Mouse (Mus musculus): Measurements from ENCODE around the gene Ccdc86. TPM values are rescaled to one million over a fixed set of nuclear protein-coding genes. Genes with fewer than 3 reads are reported as not detected.

Ccdc86 gene
- total and polyA plus RNA-seq, 2 experiments, result 1.2 to 4.3 TPM

DNA sequence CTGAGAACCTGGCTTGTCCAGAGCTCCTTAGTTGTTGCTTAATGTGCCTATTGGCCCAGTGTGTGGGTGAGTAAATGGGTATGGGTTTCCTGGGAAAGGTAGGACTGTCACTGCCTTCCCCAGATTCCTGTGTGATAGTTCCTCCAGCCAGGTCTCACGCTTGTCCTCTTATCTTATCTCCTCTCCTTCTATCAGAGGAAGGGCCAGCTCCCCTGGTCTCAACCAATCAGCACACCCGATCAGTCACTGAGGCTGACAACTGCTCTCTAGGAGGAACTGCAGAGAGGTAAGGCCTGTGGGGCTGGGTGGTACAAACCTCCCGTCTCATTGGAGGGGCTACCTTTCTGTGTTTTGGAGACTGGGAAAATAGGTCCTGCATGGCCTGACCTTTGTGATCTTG is 10.3 kb downstream of the Ccdc86 start:
- no peak overlapping the region for H3K9ac ChIP-seq (ENCODE audit: low read depth, low read length)
- H3K36me3 ChIP-seq (ENCODE audit: control insufficient read depth, insufficient read depth, low read length), result no peaks in the 10 kb centered on the region; the same call in 1 of the 2 replicates
- no peak overlapping the region for H3K27ac ChIP-seq (replicated peaks; ENCODE audit: insufficient read depth, low read depth, low read length)
- 60% methylated on average over 3 of the region's 3 CpGs for WGBS
- H3K27me3 ChIP-seq (ENCODE audit: control insufficient read depth, insufficient read depth, low read length), result no peaks in the 10 kb centered on the region
- no peak for TF ChIP-seq POLR2A (IDR thresholded peaks at IDR 0.05; ENCODE audit: extremely low read depth, insufficient read depth, low read length)
- no peak overlapping the region for H3K4me3 ChIP-seq (ENCODE audit: insufficient read depth, low read depth, low read length)
- no peaks in the 10 kb centered on the region for H3K79me2 ChIP-seq (ENCODE audit: control insufficient read depth, insufficient read depth, low read length)
- no peak for DNase-seq (ENCODE audit: extremely low read depth, low read depth, low spot score)
- H3K4me1 ChIP-seq (ENCODE audit: control insufficient read depth, insufficient read depth, low read length), result no peaks in the 10 kb centered on the region

GRCm38 (mm10) chr19:10937110-10937563 is 11.9 kb downstream of the Ccdc86 start, which contains the start of gene Ptgdr2:
Gene Ptgdr2, plus strand, starts transcription at chr19:10937160.
- no peak for DNase-seq (ENCODE audit: extremely low read depth, low read depth, low spot score)
- Histone ChIP-seq H3K4me1 (ENCODE audit: control insufficient read depth, insufficient read depth, low read length) (no peaks in the 10 kb centered on the region), H3K36me3 (ENCODE audit: control insufficient read depth, insufficient read depth, low read length) (no peaks in the 10 kb centered on the region), H3K4me3 (ENCODE audit: insufficient read depth, low read depth, low read length) (no peak within 1 kb of the TSS), H3K79me2 (ENCODE audit: control insufficient read depth, insufficient read depth, low read length) (no peaks in the 10 kb centered on the region), H3K27ac (replicated peaks; ENCODE audit: insufficient read depth, low read depth, low read length) (no peak within 1 kb of the TSS), H3K27me3 (ENCODE audit: control insufficient read depth, insufficient read depth, low read length) (no peaks in the 10 kb centered on the region), H3K9ac (ENCODE audit: low read depth, low read length) (no peak within 1 kb of the TSS)
- WGBS, result 49% methylated on average over 5 of the region's 5 CpGs
- TF ChIP-seq POLR2A (IDR thresholded peaks at IDR 0.05; ENCODE audit: extremely low read depth, insufficient read depth, low read length) (no peak), CTCF (IDR thresholded peaks at IDR 0.05; ENCODE audit: low read depth, low read length) (no peak)

GRCm38 (mm10) chr19:10936077-10936476 is 13.0 kb downstream of the Ccdc86 start:
- H3K9ac ChIP-seq (ENCODE audit: low read depth, low read length), result no peak overlapping the region
- H3K79me2 ChIP-seq (ENCODE audit: control insufficient read depth, insufficient read depth, low read length), result no peaks in the 10 kb centered on the region
- no peaks in the 10 kb centered on the region for H3K4me1 ChIP-seq (ENCODE audit: control insufficient read depth, insufficient read depth, low read length)
- TF ChIP-seq CTCF (IDR thresholded peaks at IDR 0.05; ENCODE audit: low read depth, low read length), result peak; percentile 8; the same call in 1 of the 2 replicates
- no peak for TF ChIP-seq POLR2A (IDR thresholded peaks at IDR 0.05; ENCODE audit: extremely low read depth, insufficient read depth, low read length)
- H3K4me3 ChIP-seq (ENCODE audit: insufficient read depth, low read depth, low read length), result no peak overlapping the region
- H3K36me3 ChIP-seq (ENCODE audit: control insufficient read depth, insufficient read depth, low read length), result no peaks in the 10 kb centered on the region
- no peak for DNase-seq (ENCODE audit: extremely low read depth, low read depth, low spot score)
- H3K27me3 ChIP-seq (ENCODE audit: control insufficient read depth, insufficient read depth, low read length), result no peaks in the 10 kb centered on the region
- WGBS, result 91% methylated on average over 5 of the region's 5 CpGs
- no peak overlapping the region for H3K27ac ChIP-seq (replicated peaks; ENCODE audit: insufficient read depth, low read depth, low read length)

DNA sequence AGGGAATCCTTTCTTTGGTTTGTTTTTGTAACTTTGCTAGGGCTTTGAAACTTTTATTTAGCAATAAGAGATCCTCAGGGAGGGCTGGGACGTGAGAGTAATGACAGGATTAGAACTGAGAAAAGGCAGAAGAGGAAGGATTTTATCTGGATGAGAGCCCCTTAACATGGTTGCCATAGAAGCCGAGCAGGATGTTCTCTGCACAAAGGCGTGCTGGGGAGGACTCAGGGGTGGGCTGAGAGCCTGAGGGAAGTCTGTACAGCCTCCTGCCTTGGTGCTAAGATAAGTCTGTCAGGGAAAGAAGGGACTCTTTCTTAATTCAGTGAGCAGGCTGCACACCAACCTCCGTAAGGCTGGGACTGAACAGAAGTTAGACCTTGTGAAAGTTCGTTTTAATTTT is 14.0 kb downstream of the Ccdc86 start:
- Histone ChIP-seq H3K79me2 (ENCODE audit: control insufficient read depth, insufficient read depth, low read length) (no peaks in the 10 kb centered on the region), H3K36me3 (ENCODE audit: control insufficient read depth, insufficient read depth, low read length) (no peaks in the 10 kb centered on the region), H3K9ac (ENCODE audit: low read depth, low read length) (no peak overlapping the region), H3K4me1 (ENCODE audit: control insufficient read depth, insufficient read depth, low read length) (no peaks in the 10 kb centered on the region), H3K4me3 (ENCODE audit: insufficient read depth, low read depth, low read length) (no peak overlapping the region), H3K27me3 (ENCODE audit: control insufficient read depth, insufficient read depth, low read length) (no peaks in the 10 kb centered on the region), H3K27ac (replicated peaks; ENCODE audit: insufficient read depth, low read depth, low read length) (no peak overlapping the region)
- no peak for DNase-seq (ENCODE audit: extremely low read depth, low read depth, low spot score)
- TF ChIP-seq CTCF (IDR thresholded peaks at IDR 0.05; ENCODE audit: low read depth, low read length) (no peak), POLR2A (IDR thresholded peaks at IDR 0.05; ENCODE audit: extremely low read depth, insufficient read depth, low read length) (no peak)
- 57% methylated on average over 5 of the region's 5 CpGs for WGBS

- Histone ChIP-seq H3K36me3 (ENCODE audit: control insufficient read depth, insufficient read depth, low read length) (no peaks in the 10 kb centered on the region), H3K4me3 (ENCODE audit: insufficient read depth, low read depth, low read length) (no peak overlapping the region), H3K9ac (ENCODE audit: low read depth, low read length) (no peak overlapping the region), H3K27me3 (ENCODE audit: control insufficient read depth, insufficient read depth, low read length) (0 out of 2 replicates have a peak, but pooled peaks cover 3% of the 10 kb centered on the region), H3K79me2 (ENCODE audit: control insufficient read depth, insufficient read depth, low read length) (no peaks in the 10 kb centered on the region), H3K4me1 (ENCODE audit: control insufficient read depth, insufficient read depth, low read length) (no peaks in the 10 kb centered on the region), H3K27ac (replicated peaks; ENCODE audit: insufficient read depth, low read depth, low read length) (no peak overlapping the region)
- 92% methylated on average over 2 of the region's 2 CpGs for WGBS
- TF ChIP-seq POLR2A (IDR thresholded peaks at IDR 0.05; ENCODE audit: extremely low read depth, insufficient read depth, low read length) (no peak), CTCF (IDR thresholded peaks at IDR 0.05; ENCODE audit: low read depth, low read length) (no peak)
- DNase-seq (ENCODE audit: extremely low read depth, low read depth, low spot score), result no peak
Observed at GRCm38 (mm10) chr19:10930641-10931040, 18.4 kb downstream of the Ccdc86 start.

DNA sequence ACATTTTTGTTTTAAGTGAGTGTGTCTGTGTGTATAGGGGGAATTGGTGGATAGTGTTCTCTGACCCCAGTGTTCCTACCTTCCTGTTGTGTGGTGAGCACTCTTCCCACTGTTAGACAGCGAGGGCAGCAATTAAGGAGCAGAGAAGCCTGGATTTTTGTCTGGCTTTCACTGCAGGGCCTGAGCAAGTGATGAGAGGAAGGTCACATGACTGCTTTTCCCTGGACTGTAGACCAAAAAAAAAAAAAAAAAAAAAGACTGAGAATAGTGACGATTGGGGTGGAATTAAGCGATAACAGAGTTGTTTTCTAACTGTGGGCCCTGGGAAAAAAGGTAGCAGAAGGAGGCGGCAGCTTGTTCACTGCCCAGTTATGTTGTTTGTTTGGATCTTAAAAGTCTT is 22.4 kb downstream of the Ccdc86 start:
- Histone ChIP-seq H3K9ac (ENCODE audit: low read depth, low read length) (no peak overlapping the region), H3K4me3 (ENCODE audit: insufficient read depth, low read depth, low read length) (no peak overlapping the region), H3K4me1 (ENCODE audit: control insufficient read depth, insufficient read depth, low read length) (no peaks in the 10 kb centered on the region), H3K27me3 (ENCODE audit: control insufficient read depth, insufficient read depth, low read length) (0 out of 2 replicates have a peak, but pooled peaks cover 3% of the 10 kb centered on the region), H3K27ac (replicated peaks; ENCODE audit: insufficient read depth, low read depth, low read length) (no peak overlapping the region), H3K79me2 (ENCODE audit: control insufficient read depth, insufficient read depth, low read length) (no peaks in the 10 kb centered on the region), H3K36me3 (ENCODE audit: control insufficient read depth, insufficient read depth, low read length) (no peaks in the 10 kb centered on the region)
- 68% methylated on average over 4 of the region's 4 CpGs for WGBS
- DNase-seq (ENCODE audit: extremely low read depth, low read depth, low spot score), result no peak
- no peak for TF ChIP-seq CTCF (IDR thresholded peaks at IDR 0.05; ENCODE audit: low read depth, low read length)
- no peak for TF ChIP-seq POLR2A (IDR thresholded peaks at IDR 0.05; ENCODE audit: extremely low read depth, insufficient read depth, low read length)
